Mouse (Mus musculus): Measurements from ENCODE around the gene Id3.

Id3 gene

DNA sequence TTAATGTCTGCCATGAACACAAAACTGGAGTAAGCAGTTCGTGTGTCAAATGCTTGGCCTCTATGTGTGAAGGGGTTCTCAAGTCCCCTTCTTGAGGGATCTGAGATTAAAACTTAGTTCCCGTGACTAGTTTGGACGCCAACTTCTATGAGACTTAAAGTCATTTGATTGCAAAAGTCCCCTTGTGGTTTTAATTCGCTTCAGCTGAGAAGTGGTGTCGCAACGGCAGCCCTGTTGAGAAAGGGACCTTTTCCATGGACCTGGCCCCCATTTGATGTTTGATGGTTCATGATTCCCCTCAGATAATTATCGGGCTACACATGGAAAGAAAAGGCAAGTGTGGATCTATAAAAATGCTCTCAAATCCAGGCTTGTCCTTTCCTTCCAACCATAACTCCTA, 36.2 kb downstream of the Id3 start:
- DNase-seq, result no peak

DNA sequence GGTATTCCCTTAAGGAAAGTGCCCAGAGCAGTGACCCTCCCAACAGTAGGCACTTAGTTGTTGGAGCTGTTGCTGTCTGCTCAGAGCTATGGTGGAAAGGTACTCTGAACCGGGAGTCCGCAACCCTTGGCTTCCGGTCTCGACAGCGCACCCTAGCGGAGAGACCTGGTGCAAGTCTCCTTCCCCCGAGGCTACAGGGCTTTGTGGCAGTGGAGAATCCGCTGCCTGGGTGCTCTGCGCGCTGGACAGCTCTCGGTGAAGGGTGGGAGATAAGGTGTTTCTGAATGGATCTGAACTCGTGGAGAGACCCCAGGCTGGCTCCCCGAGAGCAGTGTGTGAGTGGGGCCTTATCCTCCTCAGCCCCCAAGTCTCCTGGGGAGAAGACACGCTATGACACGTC, 36.7 kb downstream of the Id3 start:
- peak; percentile 81 for DNase-seq

- peak; percentile 63 for DNase-seq
These were observed 37.4 kb downstream of the Id3 start for GRCm38 (mm10) chr4:136180408-136181330.

GRCm38 (mm10) chr4:136181367-136181766, 38.1 kb downstream of the Id3 start:
- DNase-seq, result no peak

DNA sequence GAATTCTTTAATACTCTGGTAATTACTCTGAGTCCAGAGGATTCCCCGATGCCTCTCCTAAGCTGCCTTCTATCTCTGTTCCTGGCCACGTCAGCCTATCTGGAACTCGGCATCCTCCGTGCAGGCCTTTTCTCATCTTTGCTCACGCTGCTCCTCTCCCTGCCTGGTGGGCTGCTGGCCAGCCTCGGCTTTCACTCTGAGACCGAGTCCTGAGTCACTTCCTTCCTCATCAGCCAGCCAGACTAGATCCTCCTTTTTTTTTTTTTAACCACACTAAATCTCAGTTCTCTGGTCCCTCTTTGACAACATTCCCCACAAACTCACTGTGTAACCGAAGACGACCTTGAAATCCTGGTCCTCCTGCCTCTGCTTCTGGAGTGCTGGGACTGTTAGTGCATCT, 42.1 kb downstream of the Id3 start:
- peak; percentile 54 for DNase-seq

- DNase-seq, result no peak
These were observed 43.0 kb downstream of the Id3 start for GRCm38 (mm10) chr4:136186315-136186714.

GRCm38 (mm10) chr4:136186739-136187472, 43.6 kb downstream of the Id3 start:
- no peak for DNase-seq

- DNase-seq, result no peak
These were observed 45.9 kb downstream of the Id3 start for GRCm38 (mm10) chr4:136188973-136189737.

DNA sequence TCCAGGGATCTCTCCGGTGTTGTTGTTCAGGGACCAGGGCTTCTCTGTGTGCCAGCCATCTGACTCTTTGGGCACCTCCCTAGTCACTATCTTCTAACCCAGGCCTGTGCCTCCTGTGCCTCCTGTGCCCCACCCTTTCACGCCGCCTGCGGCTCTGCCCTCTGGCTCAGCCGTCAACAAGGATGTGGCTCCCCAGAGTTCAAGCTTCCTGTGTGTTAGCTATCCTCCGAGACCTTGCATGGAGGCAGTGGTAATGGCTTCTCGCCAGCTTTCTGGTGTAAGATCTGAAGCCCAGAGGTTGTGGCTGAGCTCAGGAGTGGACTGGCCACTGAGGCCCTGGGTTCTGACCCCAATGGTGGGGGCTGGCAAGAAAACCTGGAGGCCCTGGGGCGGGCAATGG, 46.6 kb downstream of the Id3 start:
- DNase-seq, result no peak

DNA sequence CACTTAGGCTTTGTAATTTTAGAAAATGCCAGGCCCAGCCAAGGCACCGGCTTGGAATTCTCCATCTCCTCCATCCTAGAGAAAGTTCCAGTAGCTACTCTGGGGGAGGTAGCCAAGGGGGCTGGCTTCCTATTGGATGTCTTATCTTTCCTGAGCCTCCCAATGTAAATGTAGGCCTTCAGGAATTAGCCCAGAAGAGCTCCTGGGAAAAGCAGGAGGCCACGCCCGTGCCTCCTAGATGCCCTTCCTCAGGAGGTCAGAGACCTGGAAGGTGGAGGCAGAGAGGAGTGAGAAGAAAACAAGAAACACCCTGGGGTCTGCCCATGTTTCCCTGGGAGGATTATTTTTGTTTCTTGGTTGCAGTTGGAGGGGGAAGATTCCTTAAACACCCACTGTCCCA, 50.3 kb downstream of the Id3 start:
- no peak for DNase-seq

DNA sequence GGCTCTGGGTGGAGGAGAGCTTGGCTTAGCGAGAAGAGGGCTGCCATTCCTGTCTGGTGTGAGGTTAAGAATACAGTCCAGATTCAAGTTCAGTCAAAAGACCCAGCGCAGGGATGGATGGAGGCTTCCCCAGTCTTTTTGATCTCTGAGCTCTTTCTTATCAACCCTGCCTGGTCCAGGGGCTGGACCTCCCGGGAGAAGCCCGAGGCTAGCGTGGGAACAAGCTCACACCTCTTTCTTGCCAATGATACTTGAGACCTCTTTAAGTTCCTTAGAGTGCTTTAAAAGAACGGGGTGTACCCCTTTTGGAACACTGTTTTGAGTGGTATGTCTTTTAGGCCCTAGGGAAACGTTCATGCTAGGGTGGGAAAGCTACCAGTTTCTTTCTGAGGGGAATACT, 51.7 kb downstream of the Id3 start:
- DNase-seq, result no peak
